Mouse (Mus musculus): ENCODE data around the gene Cela1.

Cela1 gene

DNA sequence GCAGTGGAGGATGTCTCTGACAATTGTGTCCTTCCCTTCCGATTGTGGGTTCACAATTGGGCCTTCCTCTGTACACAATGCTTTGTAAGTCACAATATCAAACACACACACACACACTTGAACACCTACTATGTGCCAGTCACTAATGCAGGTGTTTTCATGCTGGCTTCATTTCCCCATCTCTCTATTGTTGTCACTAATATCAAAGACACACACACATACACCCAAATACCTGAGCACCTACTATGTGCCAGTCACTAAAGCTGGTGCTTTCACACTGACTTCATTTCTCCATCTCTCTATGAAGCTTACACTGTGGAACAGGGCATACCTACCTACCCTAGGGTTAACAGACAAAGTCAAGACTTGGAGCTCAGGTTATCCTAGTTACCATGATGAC lies 17.7 kb upstream of the Cela1 start:
- DNase-seq (ENCODE audit: low spot score) = no peak

DNA sequence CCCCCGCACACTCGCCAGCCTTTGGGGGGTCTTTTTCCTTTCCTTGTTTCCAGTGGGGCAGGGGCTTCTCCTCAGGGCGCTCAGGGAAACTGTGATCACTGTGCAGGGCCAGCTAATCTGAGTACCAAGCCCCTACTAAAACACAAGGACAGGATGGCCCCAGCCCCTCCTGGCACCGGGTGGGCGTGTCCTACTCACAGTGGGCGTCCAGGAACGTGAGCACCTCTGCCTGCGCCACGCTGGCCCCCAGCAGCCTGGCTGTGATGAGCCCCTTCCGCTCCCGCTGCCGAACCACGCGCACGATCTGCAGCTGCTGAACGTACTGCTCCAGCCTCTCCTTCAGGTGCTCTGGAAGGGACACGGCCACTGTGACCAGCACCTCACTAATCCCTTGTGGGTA lies 16.2 kb upstream of the Cela1 start:
- DNase-seq (ENCODE audit: low spot score) = peak; percentile 62

DNA sequence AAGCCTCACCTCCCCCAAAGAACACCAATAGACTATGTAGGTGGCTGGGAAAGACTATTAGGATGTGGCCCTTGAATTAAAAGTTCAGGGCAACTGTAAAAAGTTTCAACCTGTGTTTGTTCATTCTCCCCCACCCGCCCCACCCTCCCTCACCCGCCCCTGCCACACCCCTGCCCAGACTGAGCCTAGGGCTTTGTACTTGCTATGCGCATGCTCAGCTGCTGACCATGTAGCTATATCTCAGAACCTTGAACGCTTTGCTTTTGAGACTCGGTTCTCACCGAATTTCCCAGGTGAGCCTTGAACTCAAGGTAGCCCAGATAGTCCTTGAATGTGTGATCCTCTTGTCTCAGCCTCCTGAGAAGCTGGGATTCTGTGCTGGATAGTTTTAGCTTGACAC lies 14.1 kb upstream of the Cela1 start:
- DNase-seq (ENCODE audit: low spot score) = no peak

DNA sequence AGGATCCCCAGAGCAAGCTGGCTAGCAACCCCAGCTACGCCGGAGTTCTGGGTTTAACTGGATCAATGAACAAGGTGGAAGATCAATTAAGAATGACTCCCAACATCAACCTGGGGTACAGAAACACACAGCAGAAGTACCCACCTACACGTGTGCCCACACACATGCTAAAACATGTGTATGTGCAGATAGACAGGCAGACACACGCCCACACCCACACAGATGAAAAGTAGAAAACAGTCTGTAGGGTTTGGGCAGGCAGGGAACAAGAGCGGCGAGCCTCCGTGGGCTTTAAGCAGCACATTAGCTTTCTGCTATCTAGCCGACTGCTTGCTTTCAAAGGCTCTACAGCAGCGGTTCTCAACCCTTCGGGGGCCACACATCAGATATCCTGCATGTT lies 13.4 kb upstream of the Cela1 start:
- DNase-seq (ENCODE audit: low spot score) = no peak

DNA sequence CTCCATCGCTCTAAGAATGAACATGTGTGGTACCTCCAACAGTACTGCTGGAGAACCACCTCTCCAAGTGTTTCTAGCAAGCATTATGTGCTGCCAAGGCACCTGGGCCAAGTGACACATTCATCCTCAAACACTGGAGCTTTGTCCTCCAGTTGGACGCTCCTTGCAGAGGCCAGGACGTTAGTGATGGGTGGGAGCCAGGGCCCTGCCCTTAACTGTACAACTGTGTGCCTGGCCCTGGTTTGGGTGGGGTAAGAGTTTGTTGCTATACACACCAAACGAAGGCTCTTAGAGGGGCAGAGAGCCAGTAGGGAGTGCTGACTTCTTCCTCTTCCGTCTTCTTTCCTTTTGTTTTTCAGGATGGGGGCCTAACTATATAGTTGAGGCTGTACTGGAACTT lies 12.7 kb upstream of the Cela1 start:
- DNase-seq (ENCODE audit: low spot score) = no peak

DNA sequence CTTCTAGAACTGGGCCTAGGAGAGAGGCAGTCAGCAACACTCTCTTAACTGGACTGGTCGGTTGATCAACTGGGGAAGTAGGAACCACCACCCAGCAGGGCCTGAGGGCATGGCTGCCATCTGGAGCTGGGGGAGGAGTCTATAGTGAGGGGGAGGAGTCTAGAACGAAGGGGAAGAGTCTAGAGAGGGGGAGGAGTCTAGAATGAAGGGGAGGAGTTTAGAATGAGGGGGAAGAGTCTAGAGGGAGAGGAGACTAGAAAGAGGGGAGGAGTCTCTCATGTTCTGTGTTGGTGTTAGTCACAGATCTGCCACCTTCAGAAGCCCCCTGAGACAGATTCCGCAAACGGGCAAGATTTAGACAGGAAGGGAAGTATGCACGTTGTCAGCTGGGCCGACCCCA lies 11.7 kb upstream of the Cela1 start:
- no peak for DNase-seq (ENCODE audit: low spot score)

DNA sequence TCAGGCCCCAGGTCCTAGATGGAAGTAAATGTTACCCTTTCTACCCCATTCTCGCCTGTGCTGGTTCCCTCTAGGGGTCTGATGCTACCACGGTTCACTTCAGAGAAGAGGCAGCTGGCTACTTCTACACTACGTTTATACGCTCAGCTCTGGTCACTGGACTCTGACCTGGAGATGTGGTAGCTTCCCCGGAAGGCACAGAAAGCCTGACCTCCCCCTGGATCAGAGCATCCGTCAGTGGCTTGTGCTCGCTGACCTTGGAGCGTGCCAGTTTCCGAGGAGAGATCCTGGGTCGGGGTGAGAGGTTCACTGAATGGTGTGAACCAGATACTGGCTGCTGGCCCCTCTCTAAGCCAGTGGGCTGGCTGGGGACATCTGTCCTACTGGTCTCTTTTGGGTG lies 10.4 kb upstream of the Cela1 start:
- no peak for DNase-seq (ENCODE audit: low spot score)

DNA sequence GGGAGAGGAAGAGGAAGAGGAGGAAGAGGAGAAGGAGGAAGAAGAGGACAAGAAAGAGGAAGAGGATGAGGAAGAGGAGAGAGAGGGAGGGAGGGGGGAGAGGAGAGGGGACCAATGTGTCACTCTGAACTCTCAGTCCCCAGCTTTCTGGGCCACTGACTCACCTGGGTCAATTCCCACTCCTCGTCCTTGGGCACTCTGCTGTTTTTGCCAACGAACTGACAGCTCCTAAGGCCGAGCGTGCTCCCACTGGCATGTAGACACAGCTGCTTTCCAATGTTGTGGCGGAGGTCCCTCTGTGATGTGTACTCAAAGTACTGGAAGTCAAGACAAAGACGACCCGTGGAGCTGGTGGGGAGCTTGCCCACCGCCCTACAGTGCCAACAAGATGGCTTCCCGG lies 6.7 kb upstream of the Cela1 start:
- no peak for DNase-seq (ENCODE audit: low spot score)

DNA sequence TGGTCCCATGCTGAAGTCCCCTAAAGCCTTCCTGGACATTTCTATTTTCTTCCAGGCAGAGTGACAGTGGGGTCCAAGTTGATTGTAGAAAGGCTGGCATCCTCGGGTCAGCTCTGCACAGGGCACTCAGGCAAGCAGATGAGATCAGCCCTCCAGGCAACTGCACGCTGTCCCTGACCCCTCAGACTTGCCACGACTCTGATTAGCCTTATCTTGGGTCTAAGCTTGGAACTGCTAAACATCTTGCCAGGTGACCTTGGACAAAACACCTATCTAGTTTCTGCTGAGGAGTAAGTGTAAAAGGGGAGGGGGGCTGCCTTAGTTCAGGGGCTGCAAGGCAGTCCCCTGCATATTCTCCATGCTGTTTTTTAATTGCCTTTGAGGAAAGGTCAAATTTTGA lies 4.3 kb upstream of the Cela1 start:
- no peak for DNase-seq (ENCODE audit: low spot score)

DNA sequence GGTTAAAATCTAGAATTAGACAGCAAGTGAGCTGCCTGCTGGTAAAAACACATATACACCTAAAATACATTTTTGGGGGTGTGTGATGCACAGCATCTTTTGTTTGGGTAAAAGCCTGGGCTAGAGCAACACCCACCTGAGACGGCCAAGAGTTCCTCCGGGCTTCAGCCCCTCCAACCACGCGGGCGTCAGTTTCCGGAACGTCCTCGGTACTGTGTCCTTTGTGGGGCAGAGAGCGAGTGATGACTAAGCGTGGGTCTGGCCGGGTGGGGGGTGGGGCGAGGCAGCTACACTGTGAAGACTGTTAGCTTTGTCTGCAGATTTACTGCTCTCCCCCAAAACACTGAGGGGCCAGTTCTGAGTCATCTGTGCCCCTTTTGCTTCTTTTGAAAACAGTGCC lies 732 bp downstream of the Cela1 start:
- DNase-seq (ENCODE audit: low spot score) = no peak

DNA sequence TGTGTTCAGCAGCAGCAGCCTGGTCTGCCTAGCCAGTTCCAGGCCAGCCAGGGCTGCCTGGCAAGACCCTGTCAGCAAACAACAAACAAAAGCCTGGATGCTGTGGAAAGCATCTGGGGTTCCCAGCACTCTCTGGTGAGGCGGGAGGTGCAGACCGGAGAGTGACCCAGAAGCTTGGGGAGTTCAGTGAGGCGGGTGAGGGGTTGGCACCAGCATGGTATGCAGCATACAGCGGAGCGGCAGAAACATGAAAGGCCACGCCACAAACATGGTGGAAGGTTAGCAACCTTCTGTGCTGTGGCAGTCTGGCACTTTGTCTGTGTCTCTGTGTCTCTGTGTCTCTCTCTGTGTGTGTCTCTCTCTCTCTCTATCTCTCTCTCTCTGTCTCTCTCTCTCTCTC lies 1.3 kb downstream of the Cela1 start:
- no peak for DNase-seq (ENCODE audit: low spot score)

DNA sequence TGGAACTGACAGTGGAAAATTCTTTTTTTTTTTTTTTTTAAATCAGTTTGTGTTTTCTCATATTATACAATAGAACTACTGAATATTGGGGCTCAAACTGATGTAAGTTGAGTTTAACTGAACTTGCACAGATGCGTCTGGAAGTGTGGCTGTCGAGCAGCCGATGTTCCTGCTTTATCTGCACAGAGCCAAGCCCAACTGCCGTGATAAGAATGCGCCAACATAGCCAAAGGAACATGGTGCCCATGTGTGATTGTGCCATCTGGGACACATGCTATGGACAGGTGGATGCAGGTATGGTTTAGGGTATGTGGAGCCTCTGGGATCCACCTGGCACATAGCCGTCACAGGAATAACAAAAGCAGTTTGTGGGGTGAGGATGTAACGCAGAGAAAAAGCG lies 1.9 kb downstream of the Cela1 start:
- DNase-seq (ENCODE audit: low spot score) = no peak

DNA sequence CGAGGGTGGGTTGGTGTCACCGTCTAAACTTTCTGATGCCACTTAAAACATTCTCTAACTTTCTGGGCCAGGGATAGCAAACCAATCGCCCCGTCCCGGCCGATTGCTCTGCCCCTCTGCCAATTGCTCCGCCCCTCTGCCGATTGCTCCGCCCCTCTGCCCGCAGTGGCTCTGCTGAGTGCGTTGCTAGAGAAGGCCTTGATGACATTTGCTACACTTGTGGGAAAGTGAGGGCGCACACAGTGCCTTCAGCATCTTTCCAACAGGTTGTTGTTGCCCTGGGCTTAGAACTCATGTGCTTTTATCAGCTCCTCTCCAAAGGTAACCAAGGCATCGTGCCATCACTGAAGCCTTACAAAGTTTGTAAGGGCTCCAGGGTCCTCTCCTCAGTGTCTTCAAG lies 2.5 kb downstream of the Cela1 start:
- no peak for DNase-seq (ENCODE audit: low spot score)

DNA sequence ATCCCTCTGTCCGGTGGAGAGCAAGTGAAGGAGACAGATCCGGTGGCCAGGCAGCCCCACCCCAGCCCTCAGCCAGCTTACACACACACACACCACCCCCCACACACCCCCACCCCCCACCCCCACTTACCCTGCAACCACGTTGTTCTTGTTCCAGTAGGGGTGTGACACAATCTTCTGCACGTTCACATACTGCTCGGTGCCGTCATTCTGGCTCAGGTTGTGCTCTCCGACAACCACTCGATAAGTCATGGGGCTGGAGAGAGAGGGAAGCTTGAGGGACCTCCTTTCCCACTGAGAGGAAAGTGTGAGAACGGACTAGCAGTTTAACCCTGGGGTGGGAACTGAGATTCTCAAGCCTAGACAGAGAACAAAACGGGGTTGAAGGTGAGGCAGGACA lies 3.3 kb downstream of the Cela1 start:
- DNase-seq (ENCODE audit: low spot score) = no peak

DNA sequence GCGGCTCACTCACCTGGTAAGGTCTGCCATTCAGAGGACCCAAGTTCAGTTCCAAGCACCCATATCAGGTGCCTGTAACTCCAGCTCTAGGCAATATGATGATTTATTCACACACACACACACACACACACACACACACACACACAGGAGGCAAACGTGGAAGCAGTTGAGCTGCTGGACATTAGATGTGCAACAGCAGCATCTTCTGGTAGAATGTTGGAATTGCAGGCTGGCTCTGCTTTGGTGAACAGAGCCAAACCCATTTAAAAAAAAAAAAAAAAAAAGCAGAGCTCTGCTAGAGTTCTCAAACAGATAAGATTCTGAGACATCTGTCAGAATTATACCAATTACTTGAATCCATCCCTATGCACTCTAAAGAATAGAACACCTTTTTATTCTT lies 4.7 kb downstream of the Cela1 start:
- DNase-seq (ENCODE audit: low spot score) = peak; percentile 81

DNA sequence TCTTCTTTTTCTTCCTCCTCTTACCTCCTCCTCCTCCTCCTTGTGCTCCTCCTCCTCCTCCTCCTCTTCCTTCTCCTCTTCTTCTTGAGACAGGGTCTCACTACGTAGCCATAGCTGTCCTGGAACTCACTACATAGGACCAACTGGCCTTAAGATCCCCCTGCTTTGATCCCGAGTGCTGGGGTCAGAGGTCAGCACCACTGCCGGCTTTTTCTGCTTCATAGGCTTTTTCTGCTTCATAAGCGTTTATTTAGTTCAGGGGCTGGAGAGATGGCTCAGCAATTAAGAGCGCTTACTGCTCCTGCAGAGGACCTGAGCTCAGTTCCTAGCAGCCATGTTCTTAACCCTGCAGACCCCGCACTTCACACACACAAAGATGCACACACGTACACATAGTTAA lies 6.0 kb downstream of the Cela1 start:
- no peak for DNase-seq (ENCODE audit: low spot score)

DNA sequence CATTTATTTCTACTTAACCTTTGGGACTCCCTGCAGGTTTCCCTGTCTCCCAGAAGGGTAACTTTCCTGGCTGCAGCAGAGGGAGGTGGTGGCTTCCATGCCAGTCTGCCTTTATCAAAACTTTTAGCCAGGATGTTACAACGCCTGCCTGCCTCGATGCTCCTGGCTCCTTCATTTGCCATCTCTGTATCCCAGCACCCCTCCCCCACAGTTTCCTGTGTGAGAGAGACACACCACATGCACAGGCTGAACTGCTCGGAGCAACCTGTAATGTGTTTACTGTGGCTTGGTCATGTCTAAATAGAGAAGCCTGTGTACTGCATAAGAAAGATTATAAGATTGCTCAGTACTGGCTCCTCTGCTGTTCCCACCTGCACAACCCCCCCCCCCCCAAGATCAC lies 7.3 kb downstream of the Cela1 start:
- no peak for DNase-seq (ENCODE audit: low spot score)

DNA sequence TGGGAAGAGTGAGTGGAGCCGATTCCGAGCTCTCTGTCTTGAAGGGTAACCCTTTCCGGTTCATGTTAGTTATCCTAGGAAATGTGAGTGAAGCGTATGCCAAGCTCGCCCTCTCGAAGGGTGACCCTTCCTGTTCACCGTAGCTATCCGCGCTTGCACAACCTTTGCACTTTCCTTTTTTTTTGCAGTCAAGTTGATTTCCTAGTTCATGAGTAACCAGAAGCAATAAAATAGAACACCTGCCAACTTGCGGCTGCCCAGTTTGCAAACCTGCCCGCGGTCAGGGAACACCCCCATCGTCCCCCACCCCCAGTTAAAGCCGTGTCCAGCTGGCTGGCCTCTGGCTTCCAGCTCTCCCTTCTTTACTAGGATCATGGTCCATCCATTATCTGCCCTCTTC lies 8.7 kb downstream of the Cela1 start:
- no peak for DNase-seq (ENCODE audit: low spot score)

DNA sequence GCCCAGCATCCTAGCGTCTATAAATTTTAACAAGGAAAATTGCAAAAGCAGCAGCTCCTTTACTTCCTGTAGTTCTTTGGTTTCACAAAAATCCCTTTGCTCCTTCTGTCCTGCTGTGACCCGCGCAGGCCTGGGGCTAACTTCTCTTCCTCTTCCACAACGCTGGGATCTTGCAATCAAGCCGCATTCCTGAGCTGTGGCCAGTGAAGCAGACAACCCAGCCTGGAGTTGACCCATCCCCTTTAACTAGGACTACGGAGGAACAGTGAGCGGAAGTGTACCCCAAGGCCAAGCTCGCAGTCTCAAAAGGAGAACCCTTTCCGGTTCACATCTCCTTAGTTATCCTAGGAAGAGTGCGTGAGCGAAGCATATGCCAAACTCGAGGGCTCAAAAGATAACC lies 9.1 kb downstream of the Cela1 start:
- DNase-seq (ENCODE audit: low spot score) = no peak

DNA sequence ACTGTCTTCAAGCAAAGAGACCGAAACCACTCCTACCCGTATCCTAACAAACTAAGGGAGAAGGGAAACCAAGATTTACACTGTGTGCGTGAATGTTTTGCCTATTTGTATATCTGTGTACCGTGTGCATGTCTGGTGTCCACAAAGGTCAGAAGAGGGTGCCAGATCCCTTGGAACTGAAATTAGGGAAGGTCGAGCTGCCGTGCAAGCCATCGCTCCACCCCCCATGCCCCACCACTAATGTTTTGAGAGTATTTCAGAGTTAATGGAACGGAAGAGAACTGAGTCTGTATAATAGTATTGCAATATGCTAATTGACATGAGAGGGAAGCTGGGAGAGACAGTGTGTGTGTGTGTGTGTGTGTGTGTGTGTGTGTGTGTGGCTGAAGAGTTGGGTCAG lies 10.0 kb downstream of the Cela1 start:
- DNase-seq (ENCODE audit: low spot score) = no peak

DNA sequence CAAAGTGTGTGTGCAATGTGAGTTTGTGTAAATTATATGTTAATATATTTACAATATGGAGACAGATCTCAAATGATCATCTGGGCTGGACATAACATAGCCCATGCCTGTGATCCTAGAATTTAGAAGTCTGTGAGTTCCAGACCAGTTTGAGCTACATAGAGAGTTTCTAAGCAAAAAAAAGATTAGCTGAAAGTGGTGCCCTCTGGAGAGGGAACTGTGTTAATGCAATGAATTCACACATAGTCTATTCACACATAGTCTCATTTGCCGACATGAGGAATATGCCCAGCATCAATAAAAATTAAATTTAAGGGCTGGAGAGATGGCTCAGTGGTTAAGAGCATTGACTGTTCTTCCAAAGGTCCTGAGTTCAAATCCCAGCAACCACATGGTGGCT lies 11.2 kb downstream of the Cela1 start:
- DNase-seq (ENCODE audit: low spot score) = no peak

DNA sequence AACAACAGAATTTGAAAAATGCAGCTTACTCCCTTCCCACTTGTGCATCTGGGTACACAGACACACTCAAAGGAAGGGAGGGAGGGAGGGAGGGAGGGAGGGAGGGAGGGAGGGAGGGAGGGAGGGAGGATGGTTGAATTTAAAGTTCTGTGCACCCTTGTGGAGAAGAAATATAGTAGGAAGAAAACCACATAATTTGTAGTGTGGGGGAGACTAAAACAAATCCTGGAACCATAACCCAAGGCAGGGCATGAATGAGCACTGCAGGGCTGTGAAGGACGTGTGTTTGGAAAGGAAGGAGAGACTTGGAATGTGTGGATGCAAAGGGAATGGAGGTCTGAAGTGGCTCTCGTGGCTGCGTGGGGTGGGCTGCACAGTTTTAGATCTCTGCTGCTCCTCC lies 12.2 kb downstream of the Cela1 start:
- DNase-seq (ENCODE audit: low spot score) = no peak

DNA sequence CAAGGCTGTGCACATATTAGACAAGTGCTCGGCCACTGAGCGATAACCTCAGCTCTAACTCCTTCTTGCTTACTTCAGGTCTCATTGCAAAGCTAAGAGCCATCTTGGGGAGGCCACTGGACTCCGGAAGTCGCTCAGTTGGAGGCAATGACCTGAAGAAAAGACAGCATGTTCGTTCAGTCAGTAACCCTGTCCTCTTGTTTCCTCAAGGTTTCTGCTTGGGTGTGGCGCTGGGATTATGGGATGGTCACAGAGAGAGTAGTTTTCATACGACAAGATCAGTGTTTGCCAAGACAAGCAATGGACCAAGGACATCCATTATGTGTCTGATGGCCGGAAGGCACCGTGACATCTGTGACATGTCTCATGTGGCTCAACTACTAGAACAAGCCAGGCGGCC lies 13.2 kb downstream of the Cela1 start:
- DNase-seq (ENCODE audit: low spot score) = no peak

DNA sequence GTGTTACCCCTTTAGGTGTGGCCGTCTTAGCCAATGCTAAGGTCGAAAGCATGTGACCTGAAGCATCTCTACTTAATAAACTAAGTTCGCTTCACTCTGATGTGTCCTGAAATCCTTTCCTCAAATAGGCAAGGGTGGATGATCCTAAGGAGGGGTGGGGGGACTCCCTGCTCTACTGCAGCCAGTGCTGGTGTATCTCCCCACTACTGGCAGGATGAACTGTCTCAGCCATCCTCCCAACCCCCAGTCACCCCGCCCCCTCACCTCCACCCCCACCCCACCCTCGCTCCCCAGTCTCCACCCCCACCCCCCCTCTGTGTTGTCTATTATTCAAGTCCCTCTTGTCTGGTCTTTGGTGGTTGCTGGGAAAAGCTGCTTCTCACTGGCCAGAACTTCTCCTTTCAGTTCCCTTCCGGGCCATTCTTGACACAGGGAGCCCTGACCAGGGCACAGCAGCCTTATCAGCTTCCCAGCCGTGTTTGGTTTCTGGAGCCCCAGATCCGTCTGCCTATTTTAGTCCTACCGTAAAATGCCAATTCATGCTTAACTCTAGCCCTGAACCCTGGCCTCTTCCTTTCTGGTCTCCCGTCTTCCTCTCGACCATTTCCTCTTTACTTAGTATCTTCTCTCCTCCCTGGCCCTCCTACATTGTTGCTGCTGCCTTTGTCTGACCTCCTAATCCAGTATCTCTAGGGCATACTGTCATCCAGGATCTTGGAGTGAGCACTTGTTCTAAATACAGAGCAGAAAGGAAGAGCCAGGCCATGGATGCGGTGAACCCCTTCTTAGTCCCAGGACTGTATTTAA lies 13.9 kb downstream of the Cela1 start:
- DNase-seq (ENCODE audit: low spot score) = no peak

DNA sequence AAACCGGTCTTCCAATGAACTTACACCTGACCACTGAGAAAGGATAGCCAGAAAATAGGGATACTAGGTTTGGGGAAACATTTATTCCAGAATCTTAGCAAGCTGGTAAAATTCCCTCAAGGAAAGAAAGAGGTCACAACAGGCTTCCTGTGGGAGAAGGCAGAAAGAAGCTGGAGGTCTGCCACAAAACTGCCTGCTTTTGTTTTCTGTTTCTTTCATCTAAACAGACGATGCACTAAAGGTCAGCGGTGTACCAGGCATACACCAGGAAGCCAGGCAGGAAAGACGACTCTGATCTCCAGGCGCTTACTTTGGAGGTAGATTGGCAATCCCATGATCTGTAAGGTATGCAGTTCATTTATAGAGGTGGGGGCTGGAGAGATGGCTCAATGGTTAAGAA lies 16.9 kb downstream of the Cela1 start:
- no peak for DNase-seq (ENCODE audit: low spot score)

Measured in testis, postnatal 10 days (tissue).